Mouse (Mus musculus): ENCODE results near the gene Rsrc1. TPM values are rescaled to one million over a fixed set of nuclear protein-coding genes. Genes with fewer than 3 reads are reported as not detected.

Gene Rsrc1
- polyA plus RNA-seq, 1 experiment = 57.4 TPM

DNA sequence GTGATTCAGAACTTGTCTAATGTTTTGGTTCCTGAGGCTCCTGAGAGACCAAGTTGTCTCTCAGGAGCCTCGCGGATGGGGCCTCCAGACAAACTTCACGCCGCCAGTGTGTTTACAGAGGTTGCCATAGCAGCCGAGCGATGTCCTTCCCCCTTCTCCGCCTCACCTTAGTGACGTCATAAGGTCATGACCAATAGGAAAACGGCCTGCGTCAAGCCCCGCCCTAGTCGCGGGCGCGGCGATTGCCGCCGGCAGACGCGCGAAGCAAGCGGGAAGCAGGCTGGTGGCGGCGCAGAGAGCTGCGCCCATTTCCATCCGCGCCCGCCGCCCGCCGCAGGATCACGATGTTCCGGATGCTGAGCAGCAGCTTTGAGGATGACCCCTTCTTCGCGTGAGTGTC is 392.7 kb downstream of the Rsrc1 start, which contains the start of gene Mlf1:
Mlf1 (plus strand) TSS at position 226 of the 400 bp plus-strand sequence.
- no peaks in the 10 kb centered on the region; the same call in none of the 2 replicates for H3K27me3 ChIP-seq (ENCODE audit: control insufficient read depth, insufficient read depth, low read length, poor library complexity, severe bottlenecking)
- H3K9me3 ChIP-seq (replicated peaks; ENCODE audit: control insufficient read depth, insufficient read depth, low read length, poor library complexity, severe bottlenecking) = peaks cover 3% of the 10 kb centered on the region; the same call in 1 of the 2 replicates
- H3K27ac ChIP-seq (ENCODE audit: insufficient read depth, low read length) = no peak within 1 kb of the TSS
- no peaks in the 10 kb centered on the region for H3K4me1 ChIP-seq (ENCODE audit: control insufficient read depth, insufficient read depth, low read length)
- H3K36me3 ChIP-seq (ENCODE audit: control insufficient read depth, insufficient read depth, low read length, poor library complexity, severe bottlenecking) = no peaks in the 10 kb centered on the region
- H3K4me3 ChIP-seq (ENCODE audit: low read depth, low read length) = peak within 1 kb of the TSS; percentile 56
- TF ChIP-seq CTCF (IDR thresholded peaks at IDR 0.05; ENCODE audit: low read depth, low read length) = no peak
- TF ChIP-seq POLR2A (IDR thresholded peaks at IDR 0.05; ENCODE audit: insufficient read depth, low read length) = no peak
- no peak for TF ChIP-seq EP300 (IDR thresholded peaks at IDR 0.05; ENCODE audit: insufficient read depth, low read depth, low read length)
- H3K9ac ChIP-seq (ENCODE audit: low read depth, poor library complexity, severe bottlenecking) = 0 out of 2 replicates have a peak within 1 kb of the TSS, but pooled peaks have one; percentile 18

DNA sequence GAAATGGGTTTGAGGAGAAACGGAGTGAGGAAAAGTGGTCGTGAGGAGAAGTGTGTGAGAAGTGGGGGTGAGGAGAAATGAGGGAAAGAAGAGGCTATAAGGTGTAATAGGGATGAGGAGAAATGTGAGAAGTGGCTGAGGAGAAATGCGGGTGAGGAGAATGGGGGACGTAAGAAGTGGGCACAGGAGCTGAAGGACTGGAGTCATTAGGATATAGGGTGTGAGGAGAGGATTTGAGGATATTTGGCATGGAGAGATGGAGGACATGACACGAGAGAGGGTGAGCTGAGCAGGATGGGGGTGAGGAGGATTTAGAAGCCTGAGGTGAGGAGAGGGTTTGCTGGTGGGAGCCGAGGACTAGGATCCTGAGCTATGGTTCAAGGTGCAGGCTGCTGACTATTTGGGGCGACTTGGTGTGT is 393.2 kb downstream of the Rsrc1 start:
- peak overlapping the region; percentile 56 for H3K4me3 ChIP-seq (ENCODE audit: low read depth, low read length)
- H3K9ac ChIP-seq (ENCODE audit: low read depth, poor library complexity, severe bottlenecking) = 0 out of 2 replicates have a peak overlapping the region, but pooled peaks have one; percentile 18
- no peak for TF ChIP-seq POLR2A (IDR thresholded peaks at IDR 0.05; ENCODE audit: insufficient read depth, low read length)
- no peak for TF ChIP-seq EP300 (IDR thresholded peaks at IDR 0.05; ENCODE audit: insufficient read depth, low read depth, low read length)
- no peak for TF ChIP-seq CTCF (IDR thresholded peaks at IDR 0.05; ENCODE audit: low read depth, low read length)
- H3K9me3 ChIP-seq (replicated peaks; ENCODE audit: control insufficient read depth, insufficient read depth, low read length, poor library complexity, severe bottlenecking) = peaks cover 3% of the 10 kb centered on the region; the same call in 1 of the 2 replicates
- H3K4me1 ChIP-seq (ENCODE audit: control insufficient read depth, insufficient read depth, low read length) = no peaks in the 10 kb centered on the region
- no peak overlapping the region for H3K27ac ChIP-seq (ENCODE audit: insufficient read depth, low read length)
- no peaks in the 10 kb centered on the region; the same call in none of the 2 replicates for H3K27me3 ChIP-seq (ENCODE audit: control insufficient read depth, insufficient read depth, low read length, poor library complexity, severe bottlenecking)
- H3K36me3 ChIP-seq (ENCODE audit: control insufficient read depth, insufficient read depth, low read length, poor library complexity, severe bottlenecking) = no peaks in the 10 kb centered on the region

DNA sequence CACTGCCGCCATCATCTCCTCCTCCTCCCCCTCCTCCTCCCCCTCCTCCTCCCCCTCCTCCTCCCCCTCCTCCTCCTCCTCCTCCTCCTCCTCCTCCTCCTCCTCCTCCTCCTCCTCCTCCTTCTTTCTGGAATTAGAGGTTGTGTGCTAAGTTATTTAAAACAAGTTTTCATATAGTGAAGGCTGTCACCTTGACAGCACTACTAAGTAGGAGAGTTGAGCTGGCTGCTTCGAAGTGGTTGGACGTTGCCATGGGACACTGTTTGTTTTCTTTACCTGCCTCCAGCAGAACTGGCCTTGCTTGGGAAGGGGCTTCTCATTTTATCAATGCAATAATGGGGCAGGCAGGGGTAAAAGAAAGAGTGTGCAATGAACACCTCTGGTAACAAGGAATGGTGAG is 393.9 kb downstream of the Rsrc1 start, which contains the start of gene Gm17402:
Gm17402 (minus strand) TSS at position 101 of the 400 bp plus-strand sequence.
- Histone ChIP-seq H3K36me3 (ENCODE audit: control insufficient read depth, insufficient read depth, low read length, poor library complexity, severe bottlenecking) (no peaks in the 10 kb centered on the region), H3K4me1 (ENCODE audit: control insufficient read depth, insufficient read depth, low read length) (no peaks in the 10 kb centered on the region), H3K4me3 (ENCODE audit: low read depth, low read length) (peak within 1 kb of the TSS; percentile 56), H3K9me3 (replicated peaks; ENCODE audit: control insufficient read depth, insufficient read depth, low read length, poor library complexity, severe bottlenecking) (peaks cover 3% of the 10 kb centered on the region; the same call in 1 of the 2 replicates), H3K27ac (ENCODE audit: insufficient read depth, low read length) (no peak within 1 kb of the TSS), H3K9ac (ENCODE audit: low read depth, poor library complexity, severe bottlenecking) (0 out of 2 replicates have a peak within 1 kb of the TSS, but pooled peaks have one; percentile 18), H3K27me3 (ENCODE audit: control insufficient read depth, insufficient read depth, low read length, poor library complexity, severe bottlenecking) (no peaks in the 10 kb centered on the region; the same call in none of the 2 replicates)
- TF ChIP-seq CTCF (IDR thresholded peaks at IDR 0.05; ENCODE audit: low read depth, low read length) (no peak), POLR2A (IDR thresholded peaks at IDR 0.05; ENCODE audit: insufficient read depth, low read length) (no peak), EP300 (IDR thresholded peaks at IDR 0.05; ENCODE audit: insufficient read depth, low read depth, low read length) (no peak)

DNA sequence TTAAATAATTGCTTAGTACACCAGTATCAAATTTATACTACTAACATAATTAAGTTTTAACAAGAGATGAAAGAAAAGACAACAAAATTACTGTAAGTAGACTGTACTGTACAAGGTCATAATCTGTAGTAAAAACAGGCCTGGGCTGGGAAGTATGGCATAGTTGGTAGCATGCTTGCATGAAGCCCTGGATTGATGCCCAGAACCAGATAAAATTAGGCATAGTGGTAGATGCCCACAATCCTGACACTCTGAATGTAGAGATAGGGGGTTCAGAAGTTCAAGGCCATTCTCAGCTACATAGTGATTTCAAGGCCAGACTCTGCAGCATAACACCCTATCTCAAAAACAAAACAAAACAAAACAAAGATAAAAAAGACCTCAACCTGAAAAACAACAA is 397.0 kb downstream of the Rsrc1 start:
- Histone ChIP-seq H3K27me3 (ENCODE audit: control insufficient read depth, insufficient read depth, low read length, poor library complexity, severe bottlenecking) (no peaks in the 10 kb centered on the region; the same call in 1 of the 2 replicates), H3K4me1 (ENCODE audit: control insufficient read depth, insufficient read depth, low read length) (no peaks in the 10 kb centered on the region), H3K36me3 (ENCODE audit: control insufficient read depth, insufficient read depth, low read length, poor library complexity, severe bottlenecking) (no peaks in the 10 kb centered on the region), H3K9ac (ENCODE audit: low read depth, poor library complexity, severe bottlenecking) (no peak overlapping the region), H3K4me3 (ENCODE audit: low read depth, low read length) (no peak overlapping the region), H3K27ac (ENCODE audit: insufficient read depth, low read length) (no peak overlapping the region), H3K9me3 (replicated peaks; ENCODE audit: control insufficient read depth, insufficient read depth, low read length, poor library complexity, severe bottlenecking) (no peaks in the 10 kb centered on the region)
- TF ChIP-seq CTCF (IDR thresholded peaks at IDR 0.05; ENCODE audit: low read depth, low read length) = no peak
- no peak for TF ChIP-seq EP300 (IDR thresholded peaks at IDR 0.05; ENCODE audit: insufficient read depth, low read depth, low read length)
- no peak for TF ChIP-seq POLR2A (IDR thresholded peaks at IDR 0.05; ENCODE audit: insufficient read depth, low read length)

Other genes with a start within 250 kb of the Rsrc1 start
- gene Shox2, start 381 bp downstream of the Rsrc1 start, polyA plus RNA-seq (2011; ENCODE audit: insufficient read depth, insufficient read length, low read depth, missing spikeins) = 0.82 and 0.88 TPM in 2 replicates